Comparison of ENCODE assay signal across 12 mouse cellular contexts in the genomic region with DNA sequence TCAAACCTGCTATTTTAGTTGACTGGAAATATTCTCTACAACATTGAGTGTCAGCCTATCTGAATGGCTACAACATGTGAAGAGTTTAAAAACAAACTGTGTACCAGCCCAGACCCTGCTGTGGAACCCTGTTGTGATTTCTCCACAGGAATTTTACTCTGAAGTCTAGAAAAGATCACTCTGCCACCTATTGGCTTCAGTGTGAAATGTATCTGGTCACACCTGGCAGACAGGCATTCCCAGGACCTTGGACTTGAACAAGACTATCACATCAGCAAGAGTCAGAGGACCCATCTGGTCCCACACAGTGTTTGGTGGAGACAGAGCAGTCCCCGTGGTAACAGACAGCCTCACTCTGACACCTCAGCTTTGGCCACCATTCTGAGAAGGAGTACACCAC.
DNase-seq lines count a peak whose midpoint lies in the region; ATAC-seq and TF ChIP-seq lines count a peak whose summit lies in the region.
"Had no signal": no experiment of that assay in that cellular context is flagged by ENCODE, and none has a peak within 500 bp of the region (broad histone marks: within the 10 kb centered on the region; RNA-seq: fewer than 3 reads in every experiment).

No protein-coding gene starts in this region.

- TF ChIP-seq CTCF in cortical plate, adult 2 months (IDR thresholded peaks at IDR 0.05; ENCODE audit: extremely low read depth, insufficient read depth, low read length), result peak; percentile 48

- peak; percentile 45 for DNase-seq in CD4-positive, CD25-positive, alpha-beta regulatory T cell, adult 2 months (ENCODE audit: low read depth, low spot score)
- DNase-seq in kidney, adult 9 months, result peak; percentile 42
- peak; percentile 11 for DNase-seq in lung, postnatal 10 days
- DNase-seq in spleen, postnatal 36 days (ENCODE audit: low spot score in 2 of 2), result no peak
- no peak for DNase-seq in frontal cortex, postnatal 10 days (ENCODE audit: low spot score in 2 of 2)
- DNase-seq: B cell, adult 2 months; cerebellum, adult 18-20 months; thymus, postnatal 4 days had no signal

- peaks cover 5% of the 10 kb centered on the region; the same call in 1 of the 2 replicates for H3K27me3 ChIP-seq in kidney, embryonic 14.5 days (ENCODE audit: control insufficient read depth, insufficient read depth, low read length)
- H3K27me3 ChIP-seq: neural tube, embryonic 12.5 days had no signal

- H3K4me3 ChIP-seq in kidney, embryonic 14.5 days (ENCODE audit: low read length), result no peak overlapping the region
- H3K4me3 ChIP-seq in cortical plate, adult 2 months (ENCODE audit: insufficient read depth, low read length), result no peak overlapping the region
- H3K4me3 ChIP-seq: neural tube, embryonic 12.5 days had no signal

- H3K27ac ChIP-seq in kidney, embryonic 14.5 days (ENCODE audit: low read depth, low read length), result no peak overlapping the region
- no peak overlapping the region for H3K27ac ChIP-seq in cortical plate, adult 2 months (ENCODE audit: insufficient read depth, low read length)
- H3K27ac ChIP-seq: neural tube, embryonic 12.5 days had no signal

- H3K4me1 ChIP-seq in kidney, embryonic 14.5 days (ENCODE audit: control insufficient read depth, insufficient read depth, low read length), result no peaks in the 10 kb centered on the region
- no peaks in the 10 kb centered on the region for H3K4me1 ChIP-seq in cortical plate, adult 2 months (ENCODE audit: control insufficient read depth, insufficient read depth, low read length)
- H3K4me1 ChIP-seq: neural tube, embryonic 12.5 days had no signal

- no peak for TF ChIP-seq POLR2A in cortical plate, adult 2 months (IDR thresholded peaks at IDR 0.05; ENCODE audit: extremely low read depth, insufficient read depth, low read length)

- no peak for ATAC-seq in CD4-positive, CD25-positive, alpha-beta regulatory T cell, adult 4 months
- no peak for ATAC-seq in kidney, embryonic 14.5 days (ENCODE audit: low FRiP score, low TSS enrichment)

- WGBS in kidney, embryonic 14.5 days, result 46% methylated on average over 1 of the region's 1 CpGs

- no peaks in the 10 kb centered on the region for H3K9me3 ChIP-seq in kidney, embryonic 14.5 days (ENCODE audit: control insufficient read depth, low read length)
- H3K9me3 ChIP-seq: neural tube, embryonic 12.5 days had no signal

- no peak overlapping the region for H3K4me2 ChIP-seq in kidney, embryonic 14.5 days (replicated peaks; ENCODE audit: low read depth, low read length)
- H3K4me2 ChIP-seq: neural tube, embryonic 12.5 days had no signal

- H3K36me3 ChIP-seq in kidney, embryonic 14.5 days (ENCODE audit: control insufficient read depth, insufficient read depth, low read length), result no peaks in the 10 kb centered on the region
- H3K36me3 ChIP-seq: neural tube, embryonic 12.5 days had no signal

- H3K9ac ChIP-seq in kidney, embryonic 14.5 days (ENCODE audit: low read depth, low read length), result no peak overlapping the region
- H3K9ac ChIP-seq: neural tube, embryonic 12.5 days had no signal

Comparison
In these comparisons a context has a peak if more than half of its experiments do, and no peak if none do; other contexts are left out.
1. DNase-seq: peak in CD4-positive, CD25-positive, alpha-beta regulatory T cell, adult 2 months (single experiment), kidney, adult 9 months (single experiment) and lung, postnatal 10 days (single experiment); none in spleen, postnatal 36 days (0 of 2) and frontal cortex, postnatal 10 days (0 of 2).